Mouse (Mus musculus): ENCODE results near the gene Nolc1. TPM values are rescaled to one million over a fixed set of nuclear protein-coding genes. Genes with fewer than 3 reads are reported as not detected.

Nolc1 gene
- polyA plus RNA-seq, 1 experiment from 2014 or later = 38.5 TPM

- Histone ChIP-seq H3K36me3 (ENCODE audit: control insufficient read depth, insufficient read depth) (peaks cover 34% of the 10 kb centered on the region), H3K4me3 (ENCODE audit: low read depth, low read length) (no peak overlapping the region), H3K27ac (ENCODE audit: low read length) (peak overlapping the region; percentile 74), H3K27me3 (ENCODE audit: control insufficient read depth, insufficient read depth, low read depth, low read length) (no peaks in the 10 kb centered on the region), H3K4me2 (ENCODE audit: low read depth, low read length) (no peak overlapping the region), H3K9ac (ENCODE audit: low read depth, low read length) (no peak overlapping the region), H3K4me1 (ENCODE audit: control insufficient read depth, low read depth, low read length) (peaks cover 34% of the 10 kb centered on the region), H3K9me3 (replicated peaks; ENCODE audit: control insufficient read depth, low read length) (no peaks in the 10 kb centered on the region)
- WGBS (ENCODE audit: insufficient replicate concordance) = 76% methylated on average over 7 of the region's 7 CpGs
- ATAC-seq (ENCODE audit: low read depth) = no peak
Observed at GRCm38 (mm10) chr19:46073285-46073684, 2.4 kb upstream of the Nolc1 start.

- peak; percentile 17; the same call in 1 of the 2 replicates for ATAC-seq (ENCODE audit: low read depth)
- no peak overlapping the region for H3K9ac ChIP-seq (ENCODE audit: low read depth, low read length)
- H3K4me3 ChIP-seq (ENCODE audit: low read depth, low read length) = no peak overlapping the region
- H3K4me2 ChIP-seq (ENCODE audit: low read depth, low read length) = no peak overlapping the region
- WGBS (ENCODE audit: insufficient replicate concordance) = 45% methylated on average over 5 of the region's 5 CpGs
- H3K36me3 ChIP-seq (ENCODE audit: control insufficient read depth, insufficient read depth) = peaks cover 28% of the 10 kb centered on the region
- H3K27me3 ChIP-seq (ENCODE audit: control insufficient read depth, insufficient read depth, low read depth, low read length) = no peaks in the 10 kb centered on the region
- H3K27ac ChIP-seq (ENCODE audit: low read length) = peak overlapping the region; percentile 74
- H3K9me3 ChIP-seq (replicated peaks; ENCODE audit: control insufficient read depth, low read length) = no peaks in the 10 kb centered on the region
- peaks cover 34% of the 10 kb centered on the region for H3K4me1 ChIP-seq (ENCODE audit: control insufficient read depth, low read depth, low read length)
Observed at GRCm38 (mm10) chr19:46074266-46074665, 1.4 kb upstream of the Nolc1 start.

DNA sequence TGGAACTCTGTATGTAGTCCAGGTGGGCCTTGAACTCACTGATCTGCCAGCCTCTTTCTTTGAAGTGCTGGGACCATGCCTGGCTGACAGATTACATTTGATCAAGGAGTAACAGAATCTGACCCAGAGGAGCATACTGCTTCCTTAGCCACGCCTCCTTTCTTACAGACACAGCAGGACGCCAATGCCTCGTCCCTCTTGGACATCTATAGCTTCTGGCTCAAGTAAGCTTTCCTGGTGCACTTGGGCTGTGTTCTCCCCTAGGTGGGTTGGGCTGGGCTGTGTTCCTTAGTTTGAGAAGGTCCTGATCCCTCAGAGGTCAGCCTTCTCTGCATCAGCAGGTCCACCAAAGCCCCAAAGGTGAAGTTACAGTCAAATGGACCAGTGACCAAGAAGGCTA, 2.9 kb downstream of the Nolc1 start:
- ATAC-seq (ENCODE audit: low read depth) = no peak
- no peak overlapping the region for H3K4me3 ChIP-seq (ENCODE audit: low read depth, low read length)
- no peaks in the 10 kb centered on the region for H3K27me3 ChIP-seq (ENCODE audit: control insufficient read depth, insufficient read depth, low read depth, low read length)
- no peak overlapping the region for H3K27ac ChIP-seq (ENCODE audit: low read length)
- H3K36me3 ChIP-seq (ENCODE audit: control insufficient read depth, insufficient read depth) = peaks cover 38% of the 10 kb centered on the region
- H3K9ac ChIP-seq (ENCODE audit: low read depth, low read length) = no peak overlapping the region
- 63% methylated on average over 3 of the region's 3 CpGs for WGBS (ENCODE audit: insufficient replicate concordance)
- no peak overlapping the region for H3K4me2 ChIP-seq (ENCODE audit: low read depth, low read length)
- H3K4me1 ChIP-seq (ENCODE audit: control insufficient read depth, low read depth, low read length) = peaks cover 34% of the 10 kb centered on the region
- H3K9me3 ChIP-seq (replicated peaks; ENCODE audit: control insufficient read depth, low read length) = no peaks in the 10 kb centered on the region

DNA sequence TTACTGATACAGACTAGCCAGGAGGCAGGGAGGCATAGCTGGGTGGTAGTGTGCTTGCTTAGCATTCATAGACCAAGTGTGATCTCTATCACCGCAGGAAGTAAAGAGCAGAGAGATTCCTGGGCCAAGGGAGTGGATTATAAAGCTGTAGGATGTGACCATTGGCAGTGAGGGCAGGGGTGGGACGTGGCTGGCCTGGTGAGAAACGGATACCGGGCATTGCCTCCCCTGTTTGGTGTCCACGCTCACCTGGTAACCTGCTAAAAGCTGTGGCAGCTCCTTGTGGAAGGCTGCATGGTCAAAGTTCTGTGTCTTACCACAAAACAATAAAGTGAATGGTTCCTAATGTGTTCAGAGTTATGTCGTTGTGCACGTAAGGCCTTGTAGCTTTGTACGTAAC, 9.5 kb downstream of the Nolc1 start:
- Histone ChIP-seq H3K4me3 (ENCODE audit: low read depth, low read length) (no peak overlapping the region), H3K27ac (ENCODE audit: low read length) (no peak overlapping the region), H3K4me1 (ENCODE audit: control insufficient read depth, low read depth, low read length) (no peaks in the 10 kb centered on the region), H3K36me3 (ENCODE audit: control insufficient read depth, insufficient read depth) (peaks cover 46% of the 10 kb centered on the region), H3K9ac (ENCODE audit: low read depth, low read length) (no peak overlapping the region), H3K9me3 (replicated peaks; ENCODE audit: control insufficient read depth, low read length) (no peaks in the 10 kb centered on the region), H3K4me2 (ENCODE audit: low read depth, low read length) (no peak overlapping the region), H3K27me3 (ENCODE audit: control insufficient read depth, insufficient read depth, low read depth, low read length) (no peaks in the 10 kb centered on the region)
- 86% methylated on average over 8 of the region's 8 CpGs for WGBS (ENCODE audit: insufficient replicate concordance)
- ATAC-seq (ENCODE audit: low read depth) = no peak

- Histone ChIP-seq H3K27me3 (ENCODE audit: control insufficient read depth, insufficient read depth, low read depth, low read length) (no peaks in the 10 kb centered on the region), H3K27ac (ENCODE audit: low read length) (no peak overlapping the region), H3K4me3 (ENCODE audit: low read depth, low read length) (no peak overlapping the region), H3K4me2 (ENCODE audit: low read depth, low read length) (no peak overlapping the region), H3K9ac (ENCODE audit: low read depth, low read length) (no peak overlapping the region), H3K9me3 (replicated peaks; ENCODE audit: control insufficient read depth, low read length) (no peaks in the 10 kb centered on the region), H3K4me1 (ENCODE audit: control insufficient read depth, low read depth, low read length) (no peaks in the 10 kb centered on the region), H3K36me3 (ENCODE audit: control insufficient read depth, insufficient read depth) (peaks cover 37% of the 10 kb centered on the region)
- no peak for ATAC-seq (ENCODE audit: low read depth)
- WGBS (ENCODE audit: insufficient replicate concordance) = 24% methylated on average over 3 of the region's 3 CpGs
Observed at GRCm38 (mm10) chr19:46086337-46086736, 10.7 kb downstream of the Nolc1 start.

GRCm38 (mm10) chr19:46087871-46088270, 12.2 kb downstream of the Nolc1 start:
- H3K27ac ChIP-seq (ENCODE audit: low read length) = no peak overlapping the region
- 70% methylated on average over 7 of the region's 7 CpGs for WGBS (ENCODE audit: insufficient replicate concordance)
- H3K36me3 ChIP-seq (ENCODE audit: control insufficient read depth, insufficient read depth) = peaks cover 21% of the 10 kb centered on the region
- ATAC-seq (ENCODE audit: low read depth) = no peak
- H3K4me1 ChIP-seq (ENCODE audit: control insufficient read depth, low read depth, low read length) = no peaks in the 10 kb centered on the region
- H3K4me2 ChIP-seq (ENCODE audit: low read depth, low read length) = no peak overlapping the region
- H3K27me3 ChIP-seq (ENCODE audit: control insufficient read depth, insufficient read depth, low read depth, low read length) = no peaks in the 10 kb centered on the region
- no peaks in the 10 kb centered on the region for H3K9me3 ChIP-seq (replicated peaks; ENCODE audit: control insufficient read depth, low read length)
- no peak overlapping the region for H3K9ac ChIP-seq (ENCODE audit: low read depth, low read length)
- no peak overlapping the region for H3K4me3 ChIP-seq (ENCODE audit: low read depth, low read length)

- ATAC-seq (ENCODE audit: low read depth) = no peak
- no peaks in the 10 kb centered on the region for H3K4me1 ChIP-seq (ENCODE audit: control insufficient read depth, low read depth, low read length)
- H3K27ac ChIP-seq (ENCODE audit: low read length) = no peak overlapping the region
- no peak overlapping the region for H3K9ac ChIP-seq (ENCODE audit: low read depth, low read length)
- no peak overlapping the region for H3K4me3 ChIP-seq (ENCODE audit: low read depth, low read length)
- WGBS (ENCODE audit: insufficient replicate concordance) = 69% methylated on average over 4 of the region's 4 CpGs
- H3K36me3 ChIP-seq (ENCODE audit: control insufficient read depth, insufficient read depth) = no peaks in the 10 kb centered on the region
- no peak overlapping the region for H3K4me2 ChIP-seq (ENCODE audit: low read depth, low read length)
- no peaks in the 10 kb centered on the region for H3K27me3 ChIP-seq (ENCODE audit: control insufficient read depth, insufficient read depth, low read depth, low read length)
- H3K9me3 ChIP-seq (replicated peaks; ENCODE audit: control insufficient read depth, low read length) = no peaks in the 10 kb centered on the region
Observed at GRCm38 (mm10) chr19:46091641-46092040, 16.0 kb downstream of the Nolc1 start.

DNA sequence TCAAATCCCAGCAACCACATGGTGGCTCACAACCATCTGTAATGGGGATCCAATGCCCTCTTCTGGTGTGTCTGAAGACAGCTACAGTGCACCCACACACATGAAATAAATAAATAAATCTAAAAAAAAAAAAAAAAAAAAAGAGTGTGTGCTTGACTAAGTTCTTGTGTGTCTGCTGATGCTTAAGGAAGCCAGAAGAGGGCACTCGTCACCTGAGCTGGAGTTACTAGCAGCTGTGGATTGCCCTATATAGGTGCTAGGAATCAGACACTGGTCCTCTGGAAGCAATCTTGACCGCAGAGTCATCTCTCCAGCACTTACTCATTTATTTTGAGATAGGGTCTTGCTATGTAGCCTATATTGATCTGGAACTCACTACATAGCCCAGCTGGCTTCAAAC, 18.5 kb downstream of the Nolc1 start:
- no peaks in the 10 kb centered on the region for H3K4me1 ChIP-seq (ENCODE audit: control insufficient read depth, low read depth, low read length)
- no peaks in the 10 kb centered on the region for H3K36me3 ChIP-seq (ENCODE audit: control insufficient read depth, insufficient read depth)
- no peaks in the 10 kb centered on the region for H3K9me3 ChIP-seq (replicated peaks; ENCODE audit: control insufficient read depth, low read length)
- H3K4me3 ChIP-seq (ENCODE audit: low read depth, low read length) = no peak overlapping the region
- no peak for ATAC-seq (ENCODE audit: low read depth)
- no peak overlapping the region for H3K4me2 ChIP-seq (ENCODE audit: low read depth, low read length)
- WGBS (ENCODE audit: insufficient replicate concordance) = 71% methylated on average over 2 of the region's 2 CpGs
- H3K27ac ChIP-seq (ENCODE audit: low read length) = no peak overlapping the region
- H3K9ac ChIP-seq (ENCODE audit: low read depth, low read length) = no peak overlapping the region
- H3K27me3 ChIP-seq (ENCODE audit: control insufficient read depth, insufficient read depth, low read depth, low read length) = no peaks in the 10 kb centered on the region

DNA sequence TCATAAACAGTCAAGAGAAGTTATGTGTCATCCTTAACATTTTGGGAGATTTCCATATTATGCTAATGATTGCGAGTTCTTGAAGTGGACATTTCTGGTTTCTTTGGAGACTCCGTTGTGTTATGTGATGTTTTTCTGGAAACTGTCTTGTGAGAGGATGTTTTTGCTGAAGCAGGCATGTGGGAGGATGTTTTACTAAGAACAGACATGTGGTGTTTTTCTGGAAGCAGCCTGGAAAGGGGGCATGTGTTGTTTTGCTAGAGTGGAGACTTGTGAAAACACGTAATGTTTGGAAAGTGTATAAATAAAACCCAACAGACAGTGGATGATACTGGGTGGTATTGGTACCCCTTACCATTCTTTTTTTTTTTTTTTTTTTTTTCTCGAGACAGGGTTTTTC, 19.6 kb downstream of the Nolc1 start:
- ATAC-seq (ENCODE audit: low read depth) = no peak
- H3K36me3 ChIP-seq (ENCODE audit: control insufficient read depth, insufficient read depth) = no peaks in the 10 kb centered on the region
- no peaks in the 10 kb centered on the region for H3K4me1 ChIP-seq (ENCODE audit: control insufficient read depth, low read depth, low read length)
- 79% methylated on average over 3 of the region's 4 CpGs for WGBS (ENCODE audit: insufficient replicate concordance)
- no peak overlapping the region for H3K9ac ChIP-seq (ENCODE audit: low read depth, low read length)
- no peak overlapping the region for H3K4me2 ChIP-seq (ENCODE audit: low read depth, low read length)
- no peak overlapping the region for H3K4me3 ChIP-seq (ENCODE audit: low read depth, low read length)
- no peaks in the 10 kb centered on the region for H3K27me3 ChIP-seq (ENCODE audit: control insufficient read depth, insufficient read depth, low read depth, low read length)
- H3K9me3 ChIP-seq (replicated peaks; ENCODE audit: control insufficient read depth, low read length) = no peaks in the 10 kb centered on the region
- H3K27ac ChIP-seq (ENCODE audit: low read length) = no peak overlapping the region

DNA sequence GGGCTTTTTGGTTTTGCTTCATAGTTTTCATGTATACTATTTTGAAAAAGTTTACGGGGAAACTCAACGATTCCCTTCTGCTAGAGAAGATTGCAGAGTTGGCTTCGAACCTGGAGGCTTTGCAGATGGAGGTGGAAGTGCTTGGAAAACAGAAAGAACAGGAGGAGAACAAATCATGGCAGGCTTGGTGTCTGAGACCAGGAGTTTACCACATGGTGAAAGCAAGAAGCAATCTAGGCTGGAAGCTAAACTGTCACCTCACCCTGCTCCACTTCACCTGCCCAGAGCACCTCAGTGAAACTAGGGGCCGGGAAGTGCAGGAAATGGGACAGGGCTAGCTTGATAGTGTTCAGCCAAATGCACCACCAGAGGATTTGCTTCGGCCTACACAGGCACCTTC, 20.7 kb downstream of the Nolc1 start:
- WGBS (ENCODE audit: insufficient replicate concordance) = 70% methylated on average over 5 of the region's 5 CpGs
- Histone ChIP-seq H3K4me1 (ENCODE audit: control insufficient read depth, low read depth, low read length) (no peaks in the 10 kb centered on the region), H3K27me3 (ENCODE audit: control insufficient read depth, insufficient read depth, low read depth, low read length) (no peaks in the 10 kb centered on the region), H3K9me3 (replicated peaks; ENCODE audit: control insufficient read depth, low read length) (no peaks in the 10 kb centered on the region), H3K27ac (ENCODE audit: low read length) (no peak overlapping the region), H3K36me3 (ENCODE audit: control insufficient read depth, insufficient read depth) (no peaks in the 10 kb centered on the region), H3K9ac (ENCODE audit: low read depth, low read length) (no peak overlapping the region), H3K4me3 (ENCODE audit: low read depth, low read length) (no peak overlapping the region), H3K4me2 (ENCODE audit: low read depth, low read length) (no peak overlapping the region)
- ATAC-seq (ENCODE audit: low read depth) = no peak

All from liver, embryonic 16.5 days (tissue).